Comparison of ENCODE assay signal across 10 mouse cellular contexts in the genomic region with DNA sequence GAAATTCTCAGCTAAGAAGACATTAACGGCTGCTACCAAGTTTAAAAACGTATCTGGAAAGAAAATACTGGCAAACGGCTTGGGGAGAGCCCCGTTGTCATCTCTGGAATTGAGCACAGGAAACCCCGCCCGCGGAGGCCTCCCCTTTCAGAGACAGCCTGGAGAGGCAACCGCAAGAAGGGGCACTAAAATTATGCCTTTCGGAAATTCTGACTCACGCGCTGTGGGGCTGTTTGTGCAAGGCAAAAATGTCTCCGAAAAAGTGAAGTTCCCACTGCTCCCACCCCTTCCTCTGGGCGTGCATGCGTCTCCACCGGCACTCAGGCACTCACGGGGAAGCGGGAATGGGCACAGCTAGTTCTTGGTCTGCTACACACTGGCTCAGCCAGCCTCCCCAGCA. TPM values are rescaled to one million over a fixed set of nuclear protein-coding genes. Genes with fewer than 3 reads are reported as not detected.
DNase-seq lines count a peak whose midpoint lies in the region; ATAC-seq and TF ChIP-seq lines count a peak whose summit lies in the region.
"Had no signal": no experiment of that assay in that cellular context is flagged by ENCODE, and none has a peak within 500 bp of the region (broad histone marks: within the 10 kb centered on the region; RNA-seq: fewer than 3 reads in every experiment).

No protein-coding gene starts in this region.

- peaks cover 42% of the 10 kb centered on the region for H3K27me3 ChIP-seq in heart, embryonic 13.5 days (replicated peaks)
- peaks cover 10% of the 10 kb centered on the region; the same call in 1 of the 2 replicates for H3K27me3 ChIP-seq in forebrain, postnatal 0 days (ENCODE audit: insufficient read depth, low read length)
- H3K27me3 ChIP-seq: Patski had no signal

- intact Hi-C loops in left cerebral cortex, postnatal 25 days (cut with DNase I) = no loop called here

- H3K9ac ChIP-seq in heart, embryonic 13.5 days = peak overlapping the region; percentile 58; the same call in 1 of the 2 replicates
- no peak overlapping the region for H3K9ac ChIP-seq in forebrain, postnatal 0 days
- H3K9ac ChIP-seq: midbrain, embryonic 12.5 days had no signal

- 19% methylated on average over 17 of the region's 17 CpGs for WGBS in heart, embryonic 13.5 days
- WGBS in forebrain, postnatal 0 days = 49% methylated on average over 17 of the region's 17 CpGs

- peak overlapping the region; percentile 54 for H3K4me2 ChIP-seq in heart, embryonic 13.5 days
- no peak overlapping the region for H3K4me2 ChIP-seq in forebrain, postnatal 0 days (ENCODE audit: low read depth)
- H3K4me2 ChIP-seq: midbrain, embryonic 12.5 days had no signal

- H3K36me3 ChIP-seq in heart, embryonic 13.5 days = no peaks in the 10 kb centered on the region
- no peaks in the 10 kb centered on the region for H3K36me3 ChIP-seq in forebrain, postnatal 0 days (ENCODE audit: insufficient read depth)
- H3K36me3 ChIP-seq: midbrain, embryonic 12.5 days had no signal

- no peak for TF ChIP-seq POLR2A in brain, embryonic 14.5 days (IDR thresholded peaks at IDR 0.05; ENCODE audit: borderline replicate concordance, extremely low read depth, insufficient read depth, insufficient read length, poor library complexity, severe bottlenecking)

- TF ChIP-seq CTCF in brain, embryonic 14.5 days (IDR thresholded peaks at IDR 0.05; ENCODE audit: borderline replicate concordance, extremely low read depth, insufficient read depth, insufficient read length) = no peak
- no peak for TF ChIP-seq CTCF in forebrain, postnatal 0 days (IDR thresholded peaks at IDR 0.05; ENCODE audit: low read depth)

- H3K4me1 ChIP-seq in heart, embryonic 13.5 days = peaks cover 26% of the 10 kb centered on the region
- no peaks in the 10 kb centered on the region for H3K4me1 ChIP-seq in forebrain, postnatal 0 days (ENCODE audit: insufficient read depth)

- peak overlapping the region; percentile 24 for H3K4me3 ChIP-seq in heart, embryonic 13.5 days
- no peak overlapping the region for H3K4me3 ChIP-seq in forebrain, postnatal 0 days (ENCODE audit: low read depth, low read length)
- H3K4me3 ChIP-seq: midbrain, embryonic 12.5 days had no signal

- H3K9me3 ChIP-seq in heart, embryonic 13.5 days = no peaks in the 10 kb centered on the region
- no peaks in the 10 kb centered on the region for H3K9me3 ChIP-seq in forebrain, postnatal 0 days (ENCODE audit: low read length)
- H3K9me3 ChIP-seq: midbrain, embryonic 12.5 days had no signal

- DNase-seq in layer of hippocampus, adult 11-12 months (ENCODE audit: low spot score) = peak; percentile 49
- DNase-seq in layer of hippocampus, postnatal 25 days (ENCODE audit: extremely low spot score in 1 of 2, low spot score in 1 of 2) = no peak
- peak; percentile 14 for DNase-seq in brain, embryonic 14.5 days (ENCODE audit: low read depth)
- peak; percentile 69 to 91 for DNase-seq in left cerebral cortex, postnatal 25 days (ENCODE audit: low spot score in 2 of 2)
- peak; percentile 72 for DNase-seq in testis, postnatal 10 days (ENCODE audit: low spot score)
- no peak for DNase-seq in forebrain, postnatal 0 days

- ATAC-seq in heart, embryonic 13.5 days (ENCODE audit: extremely low read depth, insufficient number of reproducible peaks, low FRiP score, low TSS enrichment) = no peak
- ATAC-seq in megakaryocyte progenitor cell, adult 5-6 weeks (replicated peaks; ENCODE audit: poor library complexity) = peak; percentile 30
- ATAC-seq in forebrain, postnatal 0 days = no peak
- ATAC-seq: Patski had no signal

- 0 out of 2 replicates have a peak overlapping the region, but pooled peaks have one; percentile 28 for H3K27ac ChIP-seq in heart, embryonic 13.5 days (replicated peaks)
- H3K27ac ChIP-seq in forebrain, postnatal 0 days (ENCODE audit: low read depth, low read length) = no peak overlapping the region
- H3K27ac ChIP-seq: midbrain, embryonic 12.5 days had no signal

RNA-seq across cellular contexts. Expression of gene Syne3, which starts 3.5 kb away (rescaled TPM):
- total RNA-seq in layer of hippocampus, postnatal 25 days (2021) = 1 to 10 TPM; 1.2 to 1.3 TPM
- 0.34 and 0.44 TPM in 2 replicates for polyA plus RNA-seq in brain, embryonic 14.5 days (2012; rRNA removed)
- polyA plus RNA-seq in heart, embryonic 13.5 days (2015; fragmentation: Nextera tagmentation; extraction: Ambion mirVana) = 0.36 and 0.78 TPM in 2 replicates
- 1 to 10 TPM in 1 of 2 experiments, under 1 TPM in 1; 0.98 to 1.3 TPM for total RNA-seq in left cerebral cortex, postnatal 25 days (2021)
- total RNA-seq in megakaryocyte progenitor cell, adult 5-6 weeks (2015) = 10.1 and 13.1 TPM in 2 replicates
- 19.5 and 21.1 TPM in 2 replicates for total RNA-seq in megakaryocyte progenitor cell, adult 5-6 weeks (2017)
- total RNA-seq in forebrain, postnatal 0 days (2014; rRNA removed) = 0.92 and 1.8 TPM in 2 replicates
- polyA plus RNA-seq in forebrain, postnatal 0 days (2015; fragmentation: Nextera tagmentation; extraction: Ambion mirVana) = 0.28 and 0.54 TPM in 2 replicates

RNA-seq across cellular contexts. Expression of gene Glrx5, which starts 19.4 kb away (rescaled TPM):
- 10 to 100 TPM; 54.8 to 57.2 TPM for total RNA-seq in layer of hippocampus, postnatal 25 days (2021)
- polyA plus RNA-seq in brain, embryonic 14.5 days (2012; rRNA removed) = 71.3 and 95.6 TPM in 2 replicates
- 168 and 174 TPM in 2 replicates for polyA plus RNA-seq in heart, embryonic 13.5 days (2015; fragmentation: Nextera tagmentation; extraction: Ambion mirVana)
- total RNA-seq in left cerebral cortex, postnatal 25 days (2021) = 10 to 100 TPM; 50.8 to 53.6 TPM
- total RNA-seq in megakaryocyte progenitor cell, adult 5-6 weeks (2015) = 58.1 and 65.3 TPM in 2 replicates
- 26.9 and 30.1 TPM in 2 replicates for total RNA-seq in megakaryocyte progenitor cell, adult 5-6 weeks (2017)
- total RNA-seq in forebrain, postnatal 0 days (2014; rRNA removed) = 47.4 and 84.5 TPM in 2 replicates
- polyA plus RNA-seq in forebrain, postnatal 0 days (2015; fragmentation: Nextera tagmentation; extraction: Ambion mirVana) = 177 and 205 TPM in 2 replicates

Comparison
In these comparisons a context has a peak if more than half of its experiments do, and no peak if none do; other contexts are left out.
1. DNase-seq: peak in layer of hippocampus, adult 11-12 months (single experiment), brain, embryonic 14.5 days (single experiment), left cerebral cortex, postnatal 25 days (2 of 2) and testis, postnatal 10 days (single experiment); none in layer of hippocampus, postnatal 25 days (0 of 2) and forebrain, postnatal 0 days (single experiment).